Mouse (Mus musculus) adrenal gland, postnatal 25 days (tissue): ENCODE results near the gene Rnf212. TPM values are rescaled to one million over a fixed set of nuclear protein-coding genes. Genes with fewer than 3 reads are reported as not detected.

ENCODE experiments used
- total RNA-seq: library from RNA; stranded (reverse); gene quantifications from 2 replicates; pipeline ENCODE4 v1.2.3, GENCODE M21; 2021

Gene Rnf212
- total RNA-seq, 1 experiment from 2014 or later = not detected

Other genes with a start within 250 kb of the Rnf212 start
- 1.8 and 3.0 TPM in 2 replicates for gene Cplx1, start 225.0 kb downstream of the Rnf212 start, total RNA-seq
- gene Gak, start 145.2 kb downstream of the Rnf212 start, total RNA-seq = 86.7 and 95.7 TPM in 2 replicates
- 28.5 and 37.2 TPM in 2 replicates for gene Tmem175, start 145.2 kb downstream of the Rnf212 start, total RNA-seq
- 17.2 and 19.1 TPM in 2 replicates for gene Idua, start 114.7 kb downstream of the Rnf212 start, total RNA-seq
- gene Dgkq, start 105.3 kb downstream of the Rnf212 start, total RNA-seq = 21.2 and 22.7 TPM in 2 replicates
- gene Slc26a1, start 99.4 kb downstream of the Rnf212 start, total RNA-seq = 0.15 and 1.1 TPM in 2 replicates
- gene Fgfrl1, start 82.6 kb downstream of the Rnf212 start, total RNA-seq = 24.6 and 32.3 TPM in 2 replicates
- not detected in 2 replicates for gene Tmed11, start 20.4 kb upstream of the Rnf212 start, total RNA-seq
- not detected in 2 replicates for gene Vmn2r8, start 33.9 kb upstream of the Rnf212 start, total RNA-seq
- gene Vmn2r9, start 77.6 kb upstream of the Rnf212 start, total RNA-seq = not detected in 2 replicates
- not detected in 2 replicates for gene Vmn2r10, start 231.5 kb upstream of the Rnf212 start, total RNA-seq